Mouse (Mus musculus) forebrain, postnatal 0 days (tissue): ENCODE data around the gene Btn2a2. TPM values are rescaled to one million over a fixed set of nuclear protein-coding genes. Genes with fewer than 3 reads are reported as not detected.
A peak's percentile ranks its signal among the peaks of the same experiment; 100 is the strongest.

Experiments
- ATAC-seq: fragments of 200-750 bp; cut with Nextera tagmentation; 2 replicates; pipeline ENCODE4 v1.8.0; 2017; ENCODE audit warnings: mild to moderate bottlenecking, moderate library complexity
- DNase-seq: peaks from one replicate; pipeline ENCODE4 v3.0.0-alpha.2; 2015
- H3K27ac ChIP-seq: fragments of 300-500 bp; sonication (generic); 2 replicates; pipeline ENCODE4 v1.5.1; 2014; ENCODE audit warnings: low read depth, mild to moderate bottlenecking, antibody characterized with exemption, low read length, moderate library complexity, mixed read lengths
- H3K27me3 ChIP-seq: fragments of 300-500 bp; sonication (generic); 2 replicates; pipeline ENCODE4 v1.6.1; 2014; ENCODE audit warnings: mild to moderate bottlenecking, low read length, mixed read lengths; ENCODE audit not compliant: insufficient read depth
- H3K36me3 ChIP-seq: fragments of 300-500 bp; sonication (generic); 2 replicates; pipeline ENCODE4 v1.6.1; 2014; ENCODE audit warnings: mild to moderate bottlenecking, moderate library complexity; ENCODE audit not compliant: insufficient read depth
- H3K4me1 ChIP-seq: fragments of 300-500 bp; sonication (generic); 2 replicates; pipeline ENCODE4 v1.6.1; 2014; ENCODE audit warnings: antibody characterized with exemption; ENCODE audit not compliant: insufficient read depth
- H3K4me2 ChIP-seq: fragments of 300-500 bp; sonication (generic); 2 replicates; pipeline ENCODE4 v1.6.1; 2014; ENCODE audit warnings: low read depth, mild to moderate bottlenecking, moderate library complexity
- H3K4me3 ChIP-seq: fragments of 300-500 bp; sonication (generic); 2 replicates; pipeline ENCODE4 v1.5.1; 2014; ENCODE audit warnings: low read depth, low read length, mixed read lengths
- H3K9ac ChIP-seq: fragments of 300-500 bp; sonication (generic); 2 replicates; pipeline ENCODE4 v1.6.1; 2014; ENCODE audit warnings: mild to moderate bottlenecking
- H3K9me3 ChIP-seq: fragments of 300-500 bp; sonication (generic); 2 replicates; pipeline ENCODE4 v1.6.1; 2016; ENCODE audit warnings: low read length
- CTCF ChIP-seq: sonication (generic); IDR thresholded peaks from 2 replicates; pipeline ENCODE4 v1.5.1; 2016; ENCODE audit warnings: antibody characterized with exemption, control low read depth, low read depth
- WGBS: fragments of 180-500 bp; shearing (Covaris S2); extraction: QIAGEN DNeasy Blood & Tissue Kit; methylation state at CpG from one replicate; pipeline ENCODE4 v1.1.7; 2014; 5-methylcytosine and 5-hydroxymethylcytosine counted together
- polyA plus RNA-seq: library from polyadenylated mRNA; unstranded; fragments of >200 nt; fragmentation: Nextera tagmentation; extraction: Ambion mirVana; gene quantifications from 2 replicates; pipeline ENCODE4 v1.2.1, GENCODE M21; 2015
- total RNA-seq: library from RNA; depleted of rRNA; stranded (reverse); fragments of >200 nt; gene quantifications from 2 replicates; pipeline ENCODE4 v1.2.3, GENCODE M21; 2014

The Btn2a2 gene
- total and polyA plus RNA-seq, 2 experiments from 2014 or later: not detected

DNA sequence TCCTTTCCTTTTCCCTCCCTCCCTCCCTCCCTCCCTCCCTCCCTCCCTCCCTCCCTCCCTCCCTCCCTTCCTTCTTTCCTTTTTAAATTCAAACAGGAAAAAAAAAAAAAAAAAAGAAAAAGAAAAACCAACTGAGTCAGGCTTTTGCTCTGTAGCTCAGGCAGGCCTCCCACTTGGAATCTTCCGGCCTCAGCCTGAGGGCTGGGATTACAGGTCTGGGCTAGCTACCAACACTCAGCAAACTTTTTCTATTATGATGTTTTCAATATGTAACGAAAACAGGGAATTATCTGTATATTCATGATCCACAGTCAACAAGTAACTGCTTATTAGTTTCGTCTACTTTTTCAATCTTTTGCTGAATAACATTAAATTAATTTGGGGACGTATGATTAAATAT, 14.3 kb upstream of the Btn2a2 start:
- DNase-seq (no peak), ATAC-seq (no peak)
- WGBS: 51% methylated on average over 4 of the region's 4 CpGs
- H3K4me3 ChIP-seq: no peak overlapping the region
- H3K4me1 ChIP-seq: no peaks in the 10 kb centered on the region; the same call in 1 of the 2 replicates
- no peaks in the 10 kb centered on the region for H3K36me3 ChIP-seq
- no peak for TF ChIP-seq CTCF
- no peak overlapping the region for H3K4me2 ChIP-seq
- peaks cover 11% of the 10 kb centered on the region; the same call in 1 of the 2 replicates for H3K27me3 ChIP-seq
- no peak overlapping the region for H3K27ac ChIP-seq
- no peaks in the 10 kb centered on the region for H3K9me3 ChIP-seq
- no peak overlapping the region for H3K9ac ChIP-seq

DNA sequence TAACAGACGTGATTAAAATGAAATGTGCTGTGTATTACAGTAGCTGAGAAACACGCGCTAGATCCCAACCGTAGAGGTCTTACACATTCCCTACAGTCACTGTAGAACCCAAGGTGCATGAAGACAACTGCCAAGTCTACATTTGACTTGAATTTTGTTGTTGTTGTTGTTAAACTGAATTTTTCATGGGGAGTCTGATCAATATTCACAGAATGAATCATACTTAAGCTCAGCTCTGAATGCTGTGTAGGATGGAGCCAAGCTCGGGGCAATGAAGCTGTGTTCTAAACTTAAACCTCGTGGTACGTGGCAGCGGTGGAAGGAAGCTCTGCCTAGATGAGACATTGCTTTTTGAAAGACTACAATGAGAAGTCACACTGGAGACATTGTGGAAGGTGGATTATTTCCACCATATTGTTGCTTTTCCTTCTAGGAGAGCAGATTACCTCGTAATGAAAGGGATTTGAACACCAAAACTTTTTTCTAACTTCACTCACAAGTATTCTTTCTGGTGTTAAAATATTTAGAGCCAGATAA, 13.4 kb upstream of the Btn2a2 start:
- H3K4me2 ChIP-seq: 0 out of 2 replicates have a peak overlapping the region, but pooled peaks have one; percentile 4
- no peaks in the 10 kb centered on the region for H3K36me3 ChIP-seq
- no peak overlapping the region for H3K4me3 ChIP-seq
- DNase-seq: no peak
- 33% methylated on average over 9 of the region's 9 CpGs for WGBS
- no peak overlapping the region for H3K27ac ChIP-seq
- ATAC-seq: no peak
- H3K4me1 ChIP-seq: no peaks in the 10 kb centered on the region; the same call in 1 of the 2 replicates
- no peaks in the 10 kb centered on the region for H3K9me3 ChIP-seq
- TF ChIP-seq CTCF: no peak
- H3K9ac ChIP-seq: no peak overlapping the region
- H3K27me3 ChIP-seq: peaks cover 11% of the 10 kb centered on the region; the same call in 1 of the 2 replicates

DNA sequence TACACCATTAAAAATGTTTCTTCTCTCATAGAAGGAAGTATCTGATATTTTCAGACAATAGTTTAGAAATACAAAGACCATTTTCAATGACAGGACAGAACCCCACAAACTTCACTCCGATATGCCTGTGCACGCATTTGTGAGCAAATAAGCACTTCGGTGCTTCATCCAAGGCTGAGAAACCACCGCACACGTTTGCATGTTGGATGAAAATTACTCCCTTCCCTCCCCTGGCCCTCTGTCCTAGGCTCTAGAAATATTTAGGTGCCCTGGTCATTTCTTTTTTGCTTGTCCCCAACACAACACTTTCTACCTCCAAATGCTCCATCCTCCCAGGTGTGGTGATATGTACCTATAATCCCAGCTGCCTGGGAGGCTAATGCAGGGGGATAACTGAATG, 12.9 kb upstream of the Btn2a2 start:
- no peak overlapping the region for H3K27ac ChIP-seq
- peaks cover 11% of the 10 kb centered on the region; the same call in 1 of the 2 replicates for H3K27me3 ChIP-seq
- no peak overlapping the region for H3K4me3 ChIP-seq
- H3K4me2 ChIP-seq: 0 out of 2 replicates have a peak overlapping the region, but pooled peaks have one; percentile 4
- WGBS: 22% methylated on average over 5 of the region's 5 CpGs
- H3K4me1 ChIP-seq: no peaks in the 10 kb centered on the region; the same call in 1 of the 2 replicates
- H3K36me3 ChIP-seq: no peaks in the 10 kb centered on the region
- H3K9me3 ChIP-seq: no peaks in the 10 kb centered on the region
- no peak for ATAC-seq
- no peak for DNase-seq
- no peak for TF ChIP-seq CTCF
- H3K9ac ChIP-seq: no peak overlapping the region

DNA sequence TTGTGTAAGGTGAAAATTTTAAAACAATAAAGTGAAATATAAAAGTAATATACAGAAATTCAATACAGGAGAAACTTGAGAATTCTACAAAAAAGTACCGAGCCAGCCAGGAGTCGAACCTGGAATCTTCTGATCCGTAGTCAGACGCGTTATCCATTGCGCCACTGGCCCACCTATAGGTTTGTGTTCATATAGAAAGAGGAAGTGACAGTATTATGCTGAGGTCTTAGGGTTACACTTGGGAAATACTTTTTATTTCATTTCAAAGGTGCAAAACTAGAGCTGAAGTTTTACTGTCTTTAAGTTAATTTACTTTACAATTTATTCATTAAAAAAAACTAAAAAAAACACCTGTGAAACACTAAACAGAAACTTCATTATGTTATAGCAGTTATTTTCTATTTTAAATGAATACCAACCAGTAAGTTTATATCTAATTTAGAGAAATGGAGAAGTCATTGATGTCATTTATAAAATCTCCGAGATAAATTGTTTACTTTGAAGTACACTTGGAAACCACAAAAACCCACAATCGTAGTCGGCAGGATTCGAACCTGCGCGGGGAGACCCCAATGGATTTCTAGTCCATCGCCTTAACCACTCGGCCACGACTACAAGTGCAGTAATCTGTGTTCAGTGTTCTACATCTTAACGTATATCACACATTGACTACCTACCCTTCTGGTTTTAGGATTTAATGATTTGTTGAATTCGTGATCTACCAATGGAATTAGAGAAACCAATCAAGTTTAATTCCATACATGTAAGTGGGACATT, 12.0 kb upstream of the Btn2a2 start:
- 3% methylated on average over 17 of the region's 17 CpGs for WGBS
- peak; percentile 51; the same call in 1 of the 2 replicates for ATAC-seq
- H3K9ac ChIP-seq: no peak overlapping the region

DNA sequence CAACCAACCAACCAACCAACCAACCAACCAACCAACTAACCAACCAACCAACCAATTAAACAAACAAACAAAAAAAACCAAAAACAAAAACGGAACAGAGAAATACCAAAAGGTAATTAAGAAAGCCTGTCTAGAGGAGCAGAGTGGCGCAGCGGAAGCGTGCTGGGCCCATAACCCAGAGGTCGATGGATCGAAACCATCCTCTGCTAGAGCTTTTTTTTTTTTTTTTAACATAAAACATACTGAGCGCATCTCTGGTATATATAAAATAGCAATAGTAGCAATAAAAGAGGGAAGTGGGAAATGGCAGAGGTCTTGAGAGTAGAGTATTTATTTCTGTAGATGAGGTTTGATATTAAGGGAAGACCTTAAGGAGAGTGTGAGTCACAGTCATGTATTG, 11.3 kb upstream of the Btn2a2 start:
- DNase-seq: no peak
- H3K4me1 ChIP-seq: no peaks in the 10 kb centered on the region
- no peak overlapping the region for H3K4me2 ChIP-seq
- peaks cover 11% of the 10 kb centered on the region; the same call in 1 of the 2 replicates for H3K27me3 ChIP-seq
- no peaks in the 10 kb centered on the region for H3K36me3 ChIP-seq
- no peak for ATAC-seq
- WGBS: 22% methylated on average over 7 of the region's 7 CpGs
- no peak overlapping the region for H3K27ac ChIP-seq
- H3K4me3 ChIP-seq: no peak overlapping the region
- no peak overlapping the region for H3K9ac ChIP-seq
- no peak for TF ChIP-seq CTCF
- no peaks in the 10 kb centered on the region for H3K9me3 ChIP-seq

More for the DNA sequence above, 12.0 kb upstream of the Btn2a2 start:
- TF ChIP-seq CTCF: no peak
- no peak overlapping the region for H3K27ac ChIP-seq
- peaks cover 11% of the 10 kb centered on the region; the same call in 1 of the 2 replicates for H3K27me3 ChIP-seq
- H3K4me1 ChIP-seq: no peaks in the 10 kb centered on the region; the same call in 1 of the 2 replicates
- H3K36me3 ChIP-seq: no peaks in the 10 kb centered on the region
- no peak overlapping the region for H3K4me2 ChIP-seq
- no peaks in the 10 kb centered on the region for H3K9me3 ChIP-seq
- H3K4me3 ChIP-seq: no peak overlapping the region
- peak; percentile 72 for DNase-seq

DNA sequence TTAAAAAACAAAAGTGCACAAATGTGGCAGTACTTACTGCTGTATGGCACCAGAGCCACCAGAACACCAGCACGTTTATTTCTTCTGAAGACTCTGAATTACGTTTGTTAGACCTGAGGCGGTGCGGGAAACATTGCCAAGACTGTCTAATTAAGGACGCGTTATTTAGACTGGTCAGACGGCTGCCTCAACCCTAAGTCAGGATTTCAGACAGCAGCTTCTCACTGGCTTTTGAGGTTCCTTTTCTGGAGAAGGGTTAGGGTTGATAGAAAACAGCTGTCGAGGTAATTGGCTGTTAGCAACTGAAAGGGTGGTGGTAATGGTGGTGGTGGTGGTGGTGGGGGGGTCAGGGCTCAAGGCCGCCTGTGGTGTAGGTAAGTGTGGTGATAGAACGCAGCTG, 10.0 kb upstream of the Btn2a2 start:
- 6% methylated on average over 10 of the region's 10 CpGs for WGBS
- ATAC-seq: no peak

More for the DNA sequence above, 10.0 kb upstream of the Btn2a2 start:
- Histone ChIP-seq H3K27ac (no peak overlapping the region), H3K36me3 (no peaks in the 10 kb centered on the region), H3K27me3 (peaks cover 11% of the 10 kb centered on the region; the same call in 1 of the 2 replicates), H3K4me1 (no peaks in the 10 kb centered on the region), H3K9ac (no peak overlapping the region), H3K9me3 (no peaks in the 10 kb centered on the region), H3K4me2 (peak overlapping the region; percentile 45), H3K4me3 (peak overlapping the region; percentile 18)
- DNase-seq: no peak
- no peak for TF ChIP-seq CTCF
